Mouse (Mus musculus) embryonic fibroblast, embryonic 13.5 days (primary cell): ENCODE results near the gene Tfap4. TPM values are rescaled to one million over a fixed set of nuclear protein-coding genes. Genes with fewer than 3 reads are reported as not detected.

Source experiments
- H3K27ac ChIP-seq: 2 replicates; pipeline ENCODE4 v1.5.1; 2012; ENCODE audit warnings: low read length, control low read depth, inconsistent platforms; ENCODE audit not compliant: insufficient read depth
- H3K4me1 ChIP-seq: 2 replicates; pipeline ENCODE4 v1.6.1; 2011; ENCODE audit warnings: low read length; ENCODE audit not compliant: control insufficient read depth, insufficient read depth
- H3K4me3 ChIP-seq: 2 replicates; pipeline ENCODE4 v1.5.1; 2011; ENCODE audit warnings: mild to moderate bottlenecking, control low read depth, low read length; ENCODE audit not compliant: insufficient read depth
- CTCF ChIP-seq: IDR thresholded peaks from 2 replicates; pipeline ENCODE4 v1.5.1; 2011; ENCODE audit warnings: mild to moderate bottlenecking, control low read depth, low read length, moderate library complexity, borderline replicate concordance; ENCODE audit not compliant: insufficient read depth
- POLR2A ChIP-seq: IDR thresholded peaks from 2 replicates; pipeline ENCODE4 v1.6.1; 2011; ENCODE audit warnings: low read depth, mild to moderate bottlenecking, control low read depth, low read length, moderate library complexity
- polyA plus RNA-seq: library from polyadenylated mRNA; stranded (reverse); fragments of >200 nt; gene quantifications from 2 replicates; pipeline ENCODE4 v1.2.4, GENCODE M21; 2011; ENCODE audit warnings: low read depth; ENCODE audit not compliant: missing spikeins, insufficient read length

Gene Tfap4
- polyA plus RNA-seq, 1 experiment: 6.9 TPM

GRCm38 (mm10) chr16:4552829-4553550 is 6.7 kb downstream of the Tfap4 start:
- TF ChIP-seq CTCF: no peak
- TF ChIP-seq POLR2A: no peak
- peaks cover 11% of the 10 kb centered on the region for H3K4me1 ChIP-seq
- no peak overlapping the region for H3K4me3 ChIP-seq

GRCm38 (mm10) chr16:4551885-4552284 is 7.8 kb downstream of the Tfap4 start:
- Histone ChIP-seq H3K4me3 (no peak overlapping the region), H3K27ac (no peak overlapping the region), H3K4me1 (peaks cover 11% of the 10 kb centered on the region)
- TF ChIP-seq CTCF: no peak

More at GRCm38 (mm10) chr16:4552829-4553550, 6.7 kb downstream of the Tfap4 start:
- H3K27ac ChIP-seq: peak overlapping the region; percentile 38

GRCm38 (mm10) chr16:4551056-4551455 is 8.6 kb downstream of the Tfap4 start:
- no peak overlapping the region for H3K4me3 ChIP-seq
- H3K27ac ChIP-seq: no peak overlapping the region
- TF ChIP-seq CTCF (peak; percentile 100), POLR2A (no peak)
- H3K4me1 ChIP-seq: peaks cover 11% of the 10 kb centered on the region

GRCm38 (mm10) chr16:4548953-4549688 is 10.5 kb downstream of the Tfap4 start:
- H3K4me3 ChIP-seq: no peak overlapping the region
- TF ChIP-seq POLR2A (no peak), CTCF (no peak)
- H3K4me1 ChIP-seq: peaks cover 11% of the 10 kb centered on the region
- H3K27ac ChIP-seq: no peak overlapping the region

- no peak overlapping the region for H3K27ac ChIP-seq
- no peak for TF ChIP-seq CTCF
- TF ChIP-seq POLR2A: no peak
- peaks cover 6% of the 10 kb centered on the region for H3K4me1 ChIP-seq
- H3K4me3 ChIP-seq: no peak overlapping the region
These were observed 12.0 kb downstream of the Tfap4 start for GRCm38 (mm10) chr16:4547611-4548010.

GRCm38 (mm10) chr16:4546838-4547237 is 12.8 kb downstream of the Tfap4 start:
- H3K4me3 ChIP-seq: no peak overlapping the region
- H3K4me1 ChIP-seq: peaks cover 4% of the 10 kb centered on the region; the same call in 1 of the 2 replicates
- H3K27ac ChIP-seq: no peak overlapping the region
- TF ChIP-seq POLR2A: no peak

- no peak overlapping the region for H3K27ac ChIP-seq
- TF ChIP-seq CTCF (no peak), POLR2A (no peak)
- peaks cover 4% of the 10 kb centered on the region; the same call in 1 of the 2 replicates for H3K4me1 ChIP-seq
- H3K4me3 ChIP-seq: no peak overlapping the region
These were observed 14.8 kb downstream of the Tfap4 start for GRCm38 (mm10) chr16:4544845-4545244.

GRCm38 (mm10) chr16:4543266-4543665 is 16.4 kb downstream of the Tfap4 start:
- Histone ChIP-seq H3K4me3 (no peak overlapping the region), H3K4me1 (peaks cover 4% of the 10 kb centered on the region; the same call in 1 of the 2 replicates), H3K27ac (peak overlapping the region; percentile 38)
- no peak for TF ChIP-seq POLR2A
- TF ChIP-seq CTCF: no peak

- TF ChIP-seq POLR2A (no peak), CTCF (no peak)
- Histone ChIP-seq H3K4me1 (peaks cover 4% of the 10 kb centered on the region; the same call in 1 of the 2 replicates), H3K27ac (no peak overlapping the region), H3K4me3 (no peak overlapping the region)
These were observed 17.3 kb downstream of the Tfap4 start for GRCm38 (mm10) chr16:4542236-4542774.
